Mouse (Mus musculus) hindbrain, embryonic 15.5 days (tissue): ENCODE data around the gene Emc6. TPM values are rescaled to one million over a fixed set of nuclear protein-coding genes. Genes with fewer than 3 reads are reported as not detected.

Experiments used
- polyA plus RNA-seq: library from polyadenylated mRNA; unstranded; fragments of >200 nt; fragmentation: Nextera tagmentation; extraction: Ambion mirVana; gene quantifications from 2 replicates; pipeline ENCODE4 v1.2.1, GENCODE M21; 2015

The Emc6 gene
- polyA plus RNA-seq, 1 experiment from 2014 or later: 131 TPM

Other genes with a start within 250 kb of the Emc6 start
- gene Atp2a3, start 215.9 kb downstream of the Emc6 start, polyA plus RNA-seq: 1.6 and 2.5 TPM in 2 replicates
- 0.39 and 0.73 TPM in 2 replicates for gene P2rx1, start 177.9 kb downstream of the Emc6 start, polyA plus RNA-seq
- gene Camkk1, start 158.0 kb downstream of the Emc6 start, polyA plus RNA-seq: 32.2 and 32.4 TPM in 2 replicates
- 10.4 and 10.6 TPM in 2 replicates for gene Ncbp3, start 129.3 kb downstream of the Emc6 start, polyA plus RNA-seq
- gene Itgae, start 86.5 kb downstream of the Emc6 start, polyA plus RNA-seq: 0.22 and 0.35 TPM in 2 replicates
- 4.0 TPM in 2 replicates for gene Haspin, start 38.7 kb downstream of the Emc6 start, polyA plus RNA-seq
- gene P2rx5, start 16.6 kb downstream of the Emc6 start, polyA plus RNA-seq: 0.43 and 0.49 TPM in 2 replicates
- 131 TPM in 2 replicates for gene Tax1bp3, start within 50 bp of the Emc6 start, polyA plus RNA-seq
- gene Ctns, start 22.0 kb upstream of the Emc6 start, polyA plus RNA-seq: 16.2 and 18.4 TPM in 2 replicates
- gene Shpk, start 22.4 kb upstream of the Emc6 start, polyA plus RNA-seq: 2.6 and 2.9 TPM in 2 replicates
- gene Trpv1, start 57.3 kb upstream of the Emc6 start, polyA plus RNA-seq: 0.41 and 0.68 TPM in 2 replicates
- gene Trpv3, start 90.4 kb upstream of the Emc6 start, polyA plus RNA-seq: 0.22 and 0.25 TPM in 2 replicates
- gene Aspa, start 152.6 kb upstream of the Emc6 start, polyA plus RNA-seq: 2.0 and 2.2 TPM in 2 replicates
- not detected in 2 replicates for gene Gm49340, start 152.7 kb upstream of the Emc6 start, polyA plus RNA-seq
- 0.25 TPM in 1 of 2 replicates, not detected in the other for gene Spata22, start 152.7 kb upstream of the Emc6 start, polyA plus RNA-seq
- not detected in 2 replicates for gene Olfr20, start 173.7 kb upstream of the Emc6 start, polyA plus RNA-seq
- gene Olfr376, start 194.2 kb upstream of the Emc6 start, polyA plus RNA-seq: not detected in 2 replicates
- not detected in 2 replicates for gene Olfr1, start 222.6 kb upstream of the Emc6 start, polyA plus RNA-seq